Mouse (Mus musculus): ENCODE data around the gene Stk32c. TPM values are rescaled to one million over a fixed set of nuclear protein-coding genes. Genes with fewer than 3 reads are reported as not detected.

The Stk32c gene
- polyA plus RNA-seq, 1 experiment from 2014 or later, result not detected

GRCm38 (mm10) chr7:139078181-139078580 lies 134.9 kb downstream of the Stk32c start:
- H3K4me1 ChIP-seq (ENCODE audit: control insufficient read depth, insufficient read depth, low read length), result no peaks in the 10 kb centered on the region
- no peak overlapping the region for H3K9ac ChIP-seq (ENCODE audit: low read depth, low read length)
- no peak for ATAC-seq (replicated peaks; ENCODE audit: insufficient number of reproducible peaks, low FRiP score, low TSS enrichment)
- H3K9me3 ChIP-seq (replicated peaks; ENCODE audit: control insufficient read depth, low read length), result no peaks in the 10 kb centered on the region
- WGBS (ENCODE audit: insufficient replicate concordance), result 57% methylated on average over 6 of the region's 6 CpGs
- H3K4me3 ChIP-seq (ENCODE audit: low read depth, low read length), result no peak overlapping the region
- peaks cover 3% of the 10 kb centered on the region for H3K27me3 ChIP-seq (ENCODE audit: control insufficient read depth, insufficient read depth, low read length)
- H3K4me2 ChIP-seq, result no peak overlapping the region
- no peaks in the 10 kb centered on the region for H3K36me3 ChIP-seq (ENCODE audit: control insufficient read depth, insufficient read depth, low read length)
- H3K27ac ChIP-seq (ENCODE audit: low read depth, low read length), result no peak overlapping the region

DNA sequence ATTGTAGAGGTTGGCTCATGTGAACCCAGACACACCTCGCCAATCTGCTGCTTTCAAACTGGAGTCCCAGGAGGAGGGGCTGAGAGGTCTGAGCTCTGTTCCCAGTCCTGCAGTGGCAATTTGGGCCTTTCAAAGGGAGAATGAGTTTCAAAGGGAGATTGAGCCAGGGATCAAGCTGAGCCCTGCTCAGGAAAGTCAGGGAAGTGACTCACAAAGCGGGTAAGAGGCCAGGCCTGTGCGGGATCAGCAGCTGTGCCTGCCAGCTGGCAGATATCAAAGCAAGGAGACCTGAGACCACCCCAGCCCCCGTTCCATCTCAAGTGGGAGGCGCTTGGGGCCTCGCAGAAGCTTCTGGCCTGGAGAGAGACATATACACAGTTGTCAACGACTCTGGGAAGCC lies 135.8 kb downstream of the Stk32c start:
- Histone ChIP-seq H3K36me3 (ENCODE audit: control insufficient read depth, insufficient read depth, low read length) (no peaks in the 10 kb centered on the region), H3K9ac (ENCODE audit: low read depth, low read length) (no peak overlapping the region), H3K4me2 (no peak overlapping the region), H3K27ac (ENCODE audit: low read depth, low read length) (no peak overlapping the region), H3K4me3 (ENCODE audit: low read depth, low read length) (no peak overlapping the region), H3K27me3 (ENCODE audit: control insufficient read depth, insufficient read depth, low read length) (no peaks in the 10 kb centered on the region; the same call in 1 of the 2 replicates), H3K9me3 (replicated peaks; ENCODE audit: control insufficient read depth, low read length) (no peaks in the 10 kb centered on the region), H3K4me1 (ENCODE audit: control insufficient read depth, insufficient read depth, low read length) (no peaks in the 10 kb centered on the region)
- ATAC-seq (replicated peaks; ENCODE audit: insufficient number of reproducible peaks, low FRiP score, low TSS enrichment), result no peak
- WGBS (ENCODE audit: insufficient replicate concordance), result 14% methylated on average over 7 of the region's 7 CpGs

GRCm38 (mm10) chr7:139075054-139075794 lies 137.9 kb downstream of the Stk32c start:
- Histone ChIP-seq H3K9ac (ENCODE audit: low read depth, low read length) (no peak overlapping the region), H3K4me2 (no peak overlapping the region), H3K9me3 (replicated peaks; ENCODE audit: control insufficient read depth, low read length) (no peaks in the 10 kb centered on the region), H3K27ac (ENCODE audit: low read depth, low read length) (no peak overlapping the region), H3K27me3 (ENCODE audit: control insufficient read depth, insufficient read depth, low read length) (no peaks in the 10 kb centered on the region; the same call in 1 of the 2 replicates), H3K4me3 (ENCODE audit: low read depth, low read length) (no peak overlapping the region), H3K36me3 (ENCODE audit: control insufficient read depth, insufficient read depth, low read length) (no peaks in the 10 kb centered on the region), H3K4me1 (ENCODE audit: control insufficient read depth, insufficient read depth, low read length) (no peaks in the 10 kb centered on the region)
- WGBS (ENCODE audit: insufficient replicate concordance), result 54% methylated on average over 14 of the region's 14 CpGs
- ATAC-seq (replicated peaks; ENCODE audit: insufficient number of reproducible peaks, low FRiP score, low TSS enrichment), result no peak

- H3K9me3 ChIP-seq (replicated peaks; ENCODE audit: control insufficient read depth, low read length), result no peaks in the 10 kb centered on the region
- H3K4me1 ChIP-seq (ENCODE audit: control insufficient read depth, insufficient read depth, low read length), result no peaks in the 10 kb centered on the region
- H3K36me3 ChIP-seq (ENCODE audit: control insufficient read depth, insufficient read depth, low read length), result no peaks in the 10 kb centered on the region
- no peak overlapping the region for H3K4me3 ChIP-seq (ENCODE audit: low read depth, low read length)
- no peak for ATAC-seq (replicated peaks; ENCODE audit: insufficient number of reproducible peaks, low FRiP score, low TSS enrichment)
- H3K27ac ChIP-seq (ENCODE audit: low read depth, low read length), result no peak overlapping the region
- no peak overlapping the region for H3K9ac ChIP-seq (ENCODE audit: low read depth, low read length)
- WGBS (ENCODE audit: insufficient replicate concordance), result 21% methylated on average over 6 of the region's 6 CpGs
- no peak overlapping the region for H3K4me2 ChIP-seq
- H3K27me3 ChIP-seq (ENCODE audit: control insufficient read depth, insufficient read depth, low read length), result no peaks in the 10 kb centered on the region; the same call in 1 of the 2 replicates
Measured at GRCm38 (mm10) chr7:139074189-139074588, 138.9 kb downstream of the Stk32c start.

- no peaks in the 10 kb centered on the region for H3K36me3 ChIP-seq (ENCODE audit: control insufficient read depth, insufficient read depth, low read length)
- H3K4me2 ChIP-seq, result no peak overlapping the region
- no peaks in the 10 kb centered on the region for H3K4me1 ChIP-seq (ENCODE audit: control insufficient read depth, insufficient read depth, low read length)
- no peak; the same call in 1 of the 2 replicates for ATAC-seq (replicated peaks; ENCODE audit: insufficient number of reproducible peaks, low FRiP score, low TSS enrichment)
- H3K4me3 ChIP-seq (ENCODE audit: low read depth, low read length), result no peak overlapping the region
- no peak overlapping the region for H3K27ac ChIP-seq (ENCODE audit: low read depth, low read length)
- WGBS (ENCODE audit: insufficient replicate concordance), result 0% methylated on average over 2 of the region's 2 CpGs
- no peak overlapping the region for H3K9ac ChIP-seq (ENCODE audit: low read depth, low read length)
- peaks cover 5% of the 10 kb centered on the region; the same call in 1 of the 2 replicates for H3K27me3 ChIP-seq (ENCODE audit: control insufficient read depth, insufficient read depth, low read length)
- no peaks in the 10 kb centered on the region for H3K9me3 ChIP-seq (replicated peaks; ENCODE audit: control insufficient read depth, low read length)
Measured at GRCm38 (mm10) chr7:139068182-139068623, 144.9 kb downstream of the Stk32c start.

DNA sequence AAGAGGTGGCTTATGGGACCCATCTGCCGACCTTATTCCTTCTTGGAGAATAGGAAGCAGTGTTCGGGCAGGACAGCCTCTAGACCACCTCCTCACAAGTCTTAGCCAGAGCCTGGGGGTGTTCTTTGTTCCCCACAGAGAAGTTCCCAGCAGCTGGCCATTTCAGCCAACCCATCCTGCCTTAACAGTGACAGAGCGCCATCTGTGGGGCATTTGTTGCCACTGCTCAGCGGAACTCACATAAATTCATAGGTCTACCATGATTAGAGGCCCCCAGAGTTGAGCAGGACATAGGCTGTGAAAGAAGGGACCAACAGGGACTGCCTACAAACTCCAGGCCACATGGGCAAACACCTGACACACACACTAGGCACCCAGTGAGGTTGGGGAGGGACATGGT lies 149.7 kb downstream of the Stk32c start:
- Histone ChIP-seq H3K27me3 (ENCODE audit: control insufficient read depth, insufficient read depth, low read length) (peaks cover 5% of the 10 kb centered on the region; the same call in 1 of the 2 replicates), H3K4me2 (no peak overlapping the region), H3K9ac (ENCODE audit: low read depth, low read length) (no peak overlapping the region), H3K4me3 (ENCODE audit: low read depth, low read length) (no peak overlapping the region), H3K36me3 (ENCODE audit: control insufficient read depth, insufficient read depth, low read length) (no peaks in the 10 kb centered on the region), H3K9me3 (replicated peaks; ENCODE audit: control insufficient read depth, low read length) (no peaks in the 10 kb centered on the region), H3K27ac (ENCODE audit: low read depth, low read length) (no peak overlapping the region), H3K4me1 (ENCODE audit: control insufficient read depth, insufficient read depth, low read length) (no peaks in the 10 kb centered on the region)
- 40% methylated on average over 4 of the region's 4 CpGs for WGBS (ENCODE audit: insufficient replicate concordance)
- ATAC-seq (replicated peaks; ENCODE audit: insufficient number of reproducible peaks, low FRiP score, low TSS enrichment), result no peak

Other genes starting within 250 kb of the Stk32c start
- 3.9 and 4.4 TPM in 2 replicates for gene Dpysl4, start 127.3 kb downstream of the Stk32c start, polyA plus RNA-seq (2014; fragmentation: Nextera tagmentation; extraction: Ambion mirVana)
- gene Lrrc27, start 319 bp downstream of the Stk32c start, polyA plus RNA-seq (2014; fragmentation: Nextera tagmentation; extraction: Ambion mirVana), result 4.9 and 6.2 TPM in 2 replicates
- 8.4 TPM in 2 replicates for gene Pwwp2b, start 35.2 kb upstream of the Stk32c start, polyA plus RNA-seq (2014; fragmentation: Nextera tagmentation; extraction: Ambion mirVana)
- gene Inpp5a, start 175.8 kb upstream of the Stk32c start, polyA plus RNA-seq (2014; fragmentation: Nextera tagmentation; extraction: Ambion mirVana), result 69.8 and 74.4 TPM in 2 replicates